Mouse (Mus musculus): ENCODE results near the gene Calm3. TPM values are rescaled to one million over a fixed set of nuclear protein-coding genes. Genes with fewer than 3 reads are reported as not detected.
A peak's percentile ranks its signal among the peaks of the same experiment; 100 is the strongest.

Gene Calm3
- polyA plus RNA-seq, 1 experiment: 376 TPM

DNA sequence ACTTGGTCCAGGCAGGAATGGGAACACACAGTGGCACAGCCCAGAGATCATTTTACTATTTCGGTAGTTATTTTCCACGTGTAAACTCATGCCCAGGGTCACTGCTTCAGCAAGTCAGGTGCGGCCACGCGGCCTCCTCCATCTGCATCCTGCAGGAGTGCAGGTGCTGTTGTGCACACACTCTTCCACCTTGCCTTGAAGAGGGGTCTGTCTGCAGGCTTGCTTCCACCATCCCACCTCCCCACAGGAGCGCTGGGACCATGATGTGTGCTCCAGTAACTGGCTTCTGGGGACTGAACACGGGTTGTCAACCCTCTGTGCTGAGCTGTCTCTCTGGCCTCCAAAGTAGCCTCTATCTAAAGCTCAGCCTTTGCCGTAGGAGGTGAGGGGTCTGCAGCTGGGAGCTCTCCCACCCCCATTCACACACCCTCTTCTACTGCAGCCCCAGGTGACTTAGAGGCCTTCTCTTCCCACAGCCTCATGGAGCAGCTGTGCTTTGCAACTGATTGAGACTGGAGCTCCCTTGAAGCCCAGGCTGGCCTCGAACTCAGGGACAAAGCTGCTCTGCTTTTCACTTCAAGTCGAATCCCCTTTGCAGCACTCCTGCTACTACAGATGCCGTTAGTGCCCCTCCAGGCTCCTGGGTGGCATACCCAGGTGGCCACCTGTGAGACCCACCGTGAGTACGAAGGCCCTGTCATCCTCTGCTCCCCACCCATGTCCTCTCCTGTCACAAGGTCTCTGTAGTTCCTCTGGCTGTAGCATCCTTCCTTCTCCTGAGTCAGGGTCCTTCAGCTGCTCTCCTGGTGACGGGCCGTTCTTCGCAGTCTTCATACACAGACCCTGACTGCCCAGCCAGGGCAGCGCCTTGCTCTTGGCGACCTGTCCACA is 9.2 kb downstream of the Calm3 start:
- no peak overlapping the region for H3K27ac ChIP-seq (ENCODE audit: control insufficient read depth, insufficient read depth, low read depth, low read length, poor library complexity)
- WGBS: 90% methylated on average over 18 of the region's 18 CpGs
- H3K4me1 ChIP-seq (ENCODE audit: control insufficient read depth, insufficient read depth, low read length): peaks cover 3% of the 10 kb centered on the region
- TF ChIP-seq CTCF (IDR thresholded peaks at IDR 0.05; ENCODE audit: control insufficient read depth, insufficient read depth, low read length) (no peak), POLR2A (IDR thresholded peaks at IDR 0.05; ENCODE audit: borderline replicate concordance, control insufficient read depth, low read depth, low read length) (no peak)
- H3K4me3 ChIP-seq (replicated peaks; ENCODE audit: control insufficient read depth, low read depth, low read length): no peak overlapping the region

DNA sequence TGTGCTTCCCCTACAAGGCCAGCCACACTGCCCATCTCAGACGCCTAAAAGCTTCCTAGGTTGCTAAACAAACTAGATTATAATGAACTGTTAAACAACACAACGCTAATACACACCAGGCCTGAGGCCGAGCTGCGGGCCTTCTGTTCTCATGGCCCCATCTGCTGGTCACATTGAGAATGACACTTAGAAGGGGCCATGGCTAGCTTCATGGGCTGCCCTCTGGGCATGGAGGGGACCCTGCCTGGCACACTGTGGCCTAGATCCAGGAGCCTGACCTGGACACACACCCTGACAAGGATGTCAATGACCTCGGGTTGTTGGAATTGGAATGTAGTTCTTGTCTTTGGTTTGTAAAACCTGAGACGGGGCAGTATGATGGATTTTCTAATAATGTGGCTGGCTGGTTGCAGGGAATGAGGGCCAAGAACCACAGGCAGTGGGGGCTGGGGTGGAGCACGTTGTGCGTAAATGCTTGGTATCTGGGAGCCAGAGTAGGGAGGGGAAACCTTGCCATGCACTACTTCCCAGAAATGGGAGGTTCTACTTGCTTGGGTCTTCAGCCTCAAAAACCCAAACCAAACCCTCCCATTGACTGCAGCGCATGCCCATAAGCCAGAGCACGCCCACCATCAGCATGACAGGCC is 10.0 kb downstream of the Calm3 start:
- Histone ChIP-seq H3K27ac (ENCODE audit: control insufficient read depth, insufficient read depth, low read depth, low read length, poor library complexity) (no peak overlapping the region), H3K4me3 (replicated peaks; ENCODE audit: control insufficient read depth, low read depth, low read length) (no peak overlapping the region), H3K4me1 (ENCODE audit: control insufficient read depth, insufficient read depth, low read length) (peaks cover 2% of the 10 kb centered on the region; the same call in 1 of the 2 replicates)
- 32% methylated on average over 10 of the region's 10 CpGs for WGBS
- TF ChIP-seq POLR2A (IDR thresholded peaks at IDR 0.05; ENCODE audit: borderline replicate concordance, control insufficient read depth, low read depth, low read length) (no peak), CTCF (IDR thresholded peaks at IDR 0.05; ENCODE audit: control insufficient read depth, insufficient read depth, low read length) (peak; percentile 89)

DNA sequence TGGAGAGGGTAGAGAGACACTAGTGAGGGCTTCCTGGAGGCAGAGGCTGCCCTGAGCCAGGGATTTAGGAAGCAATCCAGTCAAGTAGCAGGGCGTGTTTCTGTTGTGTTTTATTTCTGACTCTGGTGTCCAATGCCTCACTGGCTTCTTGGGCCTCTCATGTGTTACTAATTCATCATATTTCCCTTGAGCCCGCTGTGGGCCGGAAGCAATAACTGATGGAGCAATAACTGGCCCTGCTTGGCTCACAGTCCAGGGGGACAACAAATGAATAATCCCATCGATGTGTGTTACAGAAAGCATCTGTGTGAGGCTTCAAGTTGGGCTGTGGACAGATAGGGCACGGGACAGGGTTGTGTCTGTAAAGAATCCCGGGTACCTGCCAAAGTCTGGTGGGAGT is 11.6 kb downstream of the Calm3 start:
- Histone ChIP-seq H3K4me3 (replicated peaks; ENCODE audit: control insufficient read depth, low read depth, low read length) (no peak overlapping the region), H3K27ac (ENCODE audit: control insufficient read depth, insufficient read depth, low read depth, low read length, poor library complexity) (peak overlapping the region; percentile 18; the same call in 1 of the 2 replicates), H3K4me1 (ENCODE audit: control insufficient read depth, insufficient read depth, low read length) (peaks cover 3% of the 10 kb centered on the region)
- TF ChIP-seq POLR2A (IDR thresholded peaks at IDR 0.05; ENCODE audit: borderline replicate concordance, control insufficient read depth, low read depth, low read length): no peak
- TF ChIP-seq CTCF (IDR thresholded peaks at IDR 0.05; ENCODE audit: control insufficient read depth, insufficient read depth, low read length): no peak
- 48% methylated on average over 6 of the region's 6 CpGs for WGBS

DNA sequence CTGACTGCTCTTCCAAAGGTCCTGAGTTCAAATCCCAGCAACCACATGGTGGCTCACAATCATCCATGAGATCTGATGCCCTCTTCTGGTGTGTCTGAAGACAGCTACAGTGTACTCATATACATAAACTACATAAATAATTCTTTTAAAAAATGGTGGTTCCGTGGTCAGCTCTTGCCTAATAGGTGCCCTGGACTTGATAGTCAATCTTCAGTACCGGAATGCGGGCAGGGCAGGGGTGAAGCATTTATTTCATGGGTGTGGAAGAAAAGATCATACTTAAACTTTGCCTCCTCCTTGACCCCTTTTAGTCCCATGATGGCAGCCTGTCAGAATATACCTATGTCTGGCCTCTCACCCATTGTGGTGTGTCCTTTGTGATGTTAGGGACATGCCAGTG is 12.0 kb downstream of the Calm3 start:
- H3K27ac ChIP-seq (ENCODE audit: control insufficient read depth, insufficient read depth, low read depth, low read length, poor library complexity): peak overlapping the region; percentile 18; the same call in 1 of the 2 replicates
- H3K4me3 ChIP-seq (replicated peaks; ENCODE audit: control insufficient read depth, low read depth, low read length): no peak overlapping the region
- TF ChIP-seq CTCF (IDR thresholded peaks at IDR 0.05; ENCODE audit: control insufficient read depth, insufficient read depth, low read length): no peak
- TF ChIP-seq POLR2A (IDR thresholded peaks at IDR 0.05; ENCODE audit: borderline replicate concordance, control insufficient read depth, low read depth, low read length): no peak
- peaks cover 8% of the 10 kb centered on the region for H3K4me1 ChIP-seq (ENCODE audit: control insufficient read depth, insufficient read depth, low read length)
- WGBS: 40% methylated on average over 3 of the region's 3 CpGs

DNA sequence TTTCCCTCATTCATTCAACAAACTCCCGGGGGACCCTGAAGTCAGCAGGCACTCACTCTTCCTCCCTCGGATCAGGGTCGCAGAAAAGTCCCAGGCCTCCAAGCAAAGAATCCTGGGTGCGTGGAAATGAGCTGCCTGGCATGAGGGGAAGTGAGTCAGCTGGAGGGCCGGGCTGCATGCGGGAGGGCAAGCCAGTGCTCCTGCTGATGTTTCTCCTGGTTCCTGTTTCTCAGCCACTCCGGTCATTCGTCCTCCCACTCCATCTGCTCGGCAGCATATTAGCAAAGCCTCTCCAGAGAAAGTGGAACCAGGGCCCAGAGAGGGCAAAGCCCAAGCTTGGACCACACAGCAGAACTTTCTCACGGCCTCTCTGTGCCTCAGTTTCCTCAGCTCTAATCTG is 14.0 kb downstream of the Calm3 start:
- peaks cover 13% of the 10 kb centered on the region for H3K4me1 ChIP-seq (ENCODE audit: control insufficient read depth, insufficient read depth, low read length)
- H3K27ac ChIP-seq (ENCODE audit: control insufficient read depth, insufficient read depth, low read depth, low read length, poor library complexity): peak overlapping the region; percentile 92
- TF ChIP-seq POLR2A (IDR thresholded peaks at IDR 0.05; ENCODE audit: borderline replicate concordance, control insufficient read depth, low read depth, low read length) (no peak), CTCF (IDR thresholded peaks at IDR 0.05; ENCODE audit: control insufficient read depth, insufficient read depth, low read length) (no peak)
- 6% methylated on average over 10 of the region's 10 CpGs for WGBS
- H3K4me3 ChIP-seq (replicated peaks; ENCODE audit: control insufficient read depth, low read depth, low read length): peak overlapping the region; percentile 4

DNA sequence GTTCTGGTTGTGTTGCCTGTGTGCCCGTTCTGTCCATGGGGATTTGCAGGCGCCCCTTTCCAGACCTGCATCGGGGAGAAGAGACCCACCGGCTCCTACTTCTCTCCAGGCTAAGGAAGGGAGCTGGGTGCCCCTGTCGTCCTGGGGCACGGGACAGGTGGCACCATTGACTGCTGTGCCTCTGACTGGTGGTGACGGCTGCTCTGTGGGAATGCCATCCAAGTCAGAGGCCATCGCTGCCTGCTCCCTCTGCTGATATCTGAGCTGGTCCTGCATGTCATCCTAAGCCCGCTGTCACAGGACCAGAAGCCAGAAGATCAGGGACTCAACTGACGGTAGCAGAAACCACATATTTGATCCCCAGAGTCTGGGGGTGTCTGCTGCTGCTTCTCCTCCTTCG is 15.1 kb downstream of the Calm3 start:
- WGBS: 30% methylated on average over 11 of the region's 11 CpGs
- peak overlapping the region; percentile 92 for H3K27ac ChIP-seq (ENCODE audit: control insufficient read depth, insufficient read depth, low read depth, low read length, poor library complexity)
- peaks cover 15% of the 10 kb centered on the region for H3K4me1 ChIP-seq (ENCODE audit: control insufficient read depth, insufficient read depth, low read length)
- 0 out of 2 replicates have a peak, but pooled peaks have one; percentile 26 for TF ChIP-seq POLR2A (IDR thresholded peaks at IDR 0.05; ENCODE audit: borderline replicate concordance, control insufficient read depth, low read depth, low read length)
- TF ChIP-seq CTCF (IDR thresholded peaks at IDR 0.05; ENCODE audit: control insufficient read depth, insufficient read depth, low read length): no peak
- peak overlapping the region; percentile 64 for H3K4me3 ChIP-seq (replicated peaks; ENCODE audit: control insufficient read depth, low read depth, low read length)

DNA sequence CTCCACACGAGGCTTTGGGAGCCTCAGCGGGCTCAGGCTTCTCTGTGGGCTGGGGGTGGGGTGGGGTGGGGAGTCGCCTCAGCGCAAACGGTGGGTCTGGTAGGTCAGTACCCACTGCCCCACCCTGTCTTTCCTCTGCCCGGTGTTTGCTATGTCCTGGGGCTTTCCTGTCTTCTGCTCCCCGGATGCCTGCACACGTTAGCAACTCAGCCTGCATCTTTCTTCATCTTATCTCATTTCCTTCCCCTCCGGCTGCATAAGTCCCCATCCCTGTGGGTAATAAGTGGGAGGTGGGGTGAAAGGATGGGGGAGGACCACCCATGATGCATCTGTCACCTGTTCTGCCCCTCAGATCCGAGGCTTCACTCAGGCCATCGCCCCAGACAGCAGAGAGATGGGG is 15.5 kb downstream of the Calm3 start:
- H3K27ac ChIP-seq (ENCODE audit: control insufficient read depth, insufficient read depth, low read depth, low read length, poor library complexity): peak overlapping the region; percentile 92
- H3K4me3 ChIP-seq (replicated peaks; ENCODE audit: control insufficient read depth, low read depth, low read length): peak overlapping the region; percentile 64
- H3K4me1 ChIP-seq (ENCODE audit: control insufficient read depth, insufficient read depth, low read length): peaks cover 15% of the 10 kb centered on the region
- WGBS: 4% methylated on average over 11 of the region's 11 CpGs
- no peak for TF ChIP-seq CTCF (IDR thresholded peaks at IDR 0.05; ENCODE audit: control insufficient read depth, insufficient read depth, low read length)
- TF ChIP-seq POLR2A (IDR thresholded peaks at IDR 0.05; ENCODE audit: borderline replicate concordance, control insufficient read depth, low read depth, low read length): no peak

DNA sequence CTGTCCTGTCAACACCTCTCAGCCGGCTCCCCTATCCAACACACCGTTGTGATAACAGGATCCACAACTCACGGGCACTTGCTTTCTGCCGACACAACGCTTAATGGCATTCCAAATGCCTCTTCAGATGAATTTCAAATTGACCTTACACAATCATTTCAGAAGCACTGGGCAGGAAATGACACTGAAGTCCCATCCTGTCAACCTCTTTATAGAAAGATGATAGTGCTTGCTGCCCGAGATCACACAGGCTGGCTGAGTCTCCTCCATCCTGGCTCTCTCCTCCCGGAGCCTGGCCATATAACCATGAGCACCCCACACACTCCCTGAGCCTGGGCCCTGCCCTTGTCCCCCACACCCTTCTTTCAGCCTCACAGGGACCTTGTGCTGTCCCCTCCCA is 16.1 kb downstream of the Calm3 start:
- no peak for TF ChIP-seq POLR2A (IDR thresholded peaks at IDR 0.05; ENCODE audit: borderline replicate concordance, control insufficient read depth, low read depth, low read length)
- TF ChIP-seq CTCF (IDR thresholded peaks at IDR 0.05; ENCODE audit: control insufficient read depth, insufficient read depth, low read length): no peak
- 20% methylated on average over 7 of the region's 7 CpGs for WGBS
- Histone ChIP-seq H3K27ac (ENCODE audit: control insufficient read depth, insufficient read depth, low read depth, low read length, poor library complexity) (peak overlapping the region; percentile 92), H3K4me1 (ENCODE audit: control insufficient read depth, insufficient read depth, low read length) (peaks cover 16% of the 10 kb centered on the region), H3K4me3 (replicated peaks; ENCODE audit: control insufficient read depth, low read depth, low read length) (peak overlapping the region; percentile 66)
